Mouse (Mus musculus) liver, postnatal 0 days (tissue): ENCODE measurements at regions not wholly inside any gene's neighbourhood (a gene's known extent, or its start where the extent isn't known, plus 50 kb on each side); places are given as distances from the start of the nearest gene placed in this dataset.

Experiments used
- CTCF ChIP-seq: sonication (generic); IDR thresholded peaks from 2 replicates; pipeline ENCODE4 v1.5.1; 2016; ENCODE audit warnings: antibody characterized with exemption, low read depth
- EP300 ChIP-seq: IDR thresholded peaks from 2 replicates; pipeline ENCODE4 v1.6.1; 2016; ENCODE audit warnings: antibody characterized with exemption, low read depth, mild to moderate bottlenecking

DNA sequence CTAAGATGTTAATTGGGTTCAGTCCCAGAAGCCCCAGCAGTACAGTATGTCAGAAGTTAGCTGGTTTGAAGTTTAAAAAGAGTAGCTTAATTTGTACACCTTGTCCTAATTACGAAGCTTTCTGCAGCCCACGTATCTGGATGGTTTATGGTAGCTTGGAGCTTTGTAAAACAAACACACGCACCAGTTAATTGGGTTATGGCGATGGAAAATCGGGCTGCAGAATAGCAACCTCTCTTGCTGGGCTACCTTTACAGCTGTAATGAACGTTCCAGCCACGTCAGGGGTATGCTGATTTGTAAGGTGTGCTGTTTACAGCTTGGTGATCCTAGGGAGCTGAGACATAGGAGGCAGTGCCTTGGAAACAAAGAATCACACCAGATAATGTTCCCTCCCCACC lies 301.5 kb upstream of the Clint1 start:
- TF ChIP-seq EP300 (no peak), CTCF (no peak)
